Mouse (Mus musculus): ENCODE measurements around the gene Cabin1. TPM values are rescaled to one million over a fixed set of nuclear protein-coding genes. Genes with fewer than 3 reads are reported as not detected.

Gene Cabin1
- total RNA-seq, 1 experiment from 2014 or later = 40.7 TPM

DNA sequence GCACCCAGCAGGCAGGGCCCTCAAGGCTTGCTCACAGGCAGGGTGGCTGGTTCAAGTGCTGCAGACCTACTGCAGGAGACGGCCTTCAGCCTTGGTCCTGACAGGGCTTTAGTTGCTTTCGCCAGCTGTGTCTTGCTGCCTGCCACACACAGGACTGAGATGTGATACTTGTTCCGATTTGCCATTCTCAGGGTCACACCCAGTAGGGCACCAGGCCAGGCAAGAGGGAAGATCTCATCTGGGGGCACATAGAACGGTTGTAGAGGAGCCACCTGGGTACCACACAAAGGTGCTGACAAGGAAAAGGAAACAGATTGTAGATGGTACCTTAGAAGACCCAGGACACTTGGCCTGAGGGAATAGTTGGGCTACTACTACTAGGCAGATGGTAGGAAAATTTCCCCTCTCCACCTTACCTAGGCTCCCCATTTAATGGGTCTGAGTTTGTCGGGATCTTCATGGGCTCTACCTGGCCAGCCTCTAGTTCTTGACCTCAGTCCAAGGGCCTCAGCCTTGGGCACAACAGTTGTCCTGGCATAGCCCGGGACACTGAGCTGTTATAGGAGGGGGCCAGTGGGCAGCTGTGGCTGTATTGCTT, 99.4 kb downstream of the Cabin1 start:
- DNase-seq = no peak

DNA sequence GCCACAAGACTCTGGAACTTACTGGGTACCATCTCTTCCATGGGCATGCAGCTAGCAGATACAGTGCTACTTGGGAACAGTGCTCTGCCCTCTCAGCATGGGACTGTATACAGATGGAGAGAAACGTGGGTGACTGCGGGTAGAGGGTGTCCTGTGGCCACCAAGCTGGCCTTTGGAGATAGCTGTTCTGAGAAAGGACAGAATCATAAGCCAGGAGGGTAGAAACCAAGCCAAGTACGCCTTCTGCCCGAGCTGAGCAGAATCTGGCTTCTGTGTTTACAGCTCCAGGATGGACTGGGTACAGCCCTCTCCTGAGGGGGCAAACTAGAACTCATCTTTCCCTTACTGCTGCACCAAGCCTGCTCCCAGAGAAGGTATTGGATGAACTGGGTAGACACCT, 101.6 kb downstream of the Cabin1 start:
- DNase-seq = no peak

- DNase-seq = no peak
These were observed 102.3 kb downstream of the Cabin1 start for GRCm38 (mm10) chr10:75661876-75662275.

DNA sequence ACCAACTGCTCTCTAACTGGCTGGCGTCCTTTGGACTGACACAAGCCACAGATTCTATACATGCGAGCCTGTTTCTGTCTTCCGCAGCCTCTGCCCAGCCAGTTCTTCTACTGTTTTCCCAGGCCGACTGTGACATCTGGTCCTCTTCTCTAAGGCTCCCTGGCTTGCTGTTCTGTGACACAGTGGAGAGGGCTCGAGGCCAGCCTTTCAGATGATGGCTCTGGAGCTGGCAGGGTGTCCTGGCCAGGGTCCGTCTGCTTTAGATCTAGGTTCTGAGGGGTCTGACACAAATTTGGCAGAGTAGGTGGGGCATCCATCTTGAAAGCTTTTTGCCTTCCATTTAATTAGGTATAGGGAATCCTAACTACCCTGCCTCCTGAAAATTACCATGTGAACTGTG, 102.8 kb downstream of the Cabin1 start:
- no peak for DNase-seq

DNA sequence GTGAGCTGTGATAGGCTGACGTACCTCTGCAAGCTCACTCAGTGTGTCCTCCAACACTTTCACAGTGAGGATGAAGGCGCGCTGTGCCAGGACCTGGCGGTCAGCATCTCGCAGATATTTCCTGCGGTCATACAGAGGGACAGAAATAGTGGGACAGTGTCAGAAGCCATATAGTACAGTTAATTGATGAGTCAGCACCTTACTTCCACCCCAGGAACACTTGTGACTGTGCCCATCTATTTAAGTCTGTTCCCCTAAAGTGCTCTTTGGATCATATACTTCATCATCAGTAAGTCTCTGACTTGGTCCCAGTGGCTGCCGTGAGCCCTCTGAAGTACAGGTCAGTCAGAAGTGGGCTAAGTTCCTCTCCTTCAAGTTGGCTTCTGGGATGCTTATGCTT, 106.4 kb downstream of the Cabin1 start:
- DNase-seq = no peak

DNA sequence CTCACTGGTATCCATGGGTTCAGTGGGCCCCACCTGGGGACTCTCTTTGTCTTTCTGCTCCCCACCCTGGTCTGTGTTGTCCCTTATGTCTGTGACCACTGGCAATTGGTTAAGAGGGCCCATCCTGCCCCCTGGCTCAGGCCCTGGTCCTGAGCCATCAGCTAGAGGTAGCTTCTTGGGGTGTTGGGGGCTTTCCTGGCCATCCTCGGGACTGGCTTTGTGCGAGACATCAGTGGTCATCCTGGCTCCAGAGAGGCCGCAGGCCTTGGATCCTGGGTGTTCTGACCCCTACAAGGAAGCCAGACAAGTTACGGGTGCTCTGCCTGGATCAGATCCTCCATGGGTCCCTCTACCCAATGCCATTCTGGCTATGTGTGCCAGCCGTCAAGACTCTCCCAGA, 107.0 kb downstream of the Cabin1 start:
- DNase-seq = no peak

DNA sequence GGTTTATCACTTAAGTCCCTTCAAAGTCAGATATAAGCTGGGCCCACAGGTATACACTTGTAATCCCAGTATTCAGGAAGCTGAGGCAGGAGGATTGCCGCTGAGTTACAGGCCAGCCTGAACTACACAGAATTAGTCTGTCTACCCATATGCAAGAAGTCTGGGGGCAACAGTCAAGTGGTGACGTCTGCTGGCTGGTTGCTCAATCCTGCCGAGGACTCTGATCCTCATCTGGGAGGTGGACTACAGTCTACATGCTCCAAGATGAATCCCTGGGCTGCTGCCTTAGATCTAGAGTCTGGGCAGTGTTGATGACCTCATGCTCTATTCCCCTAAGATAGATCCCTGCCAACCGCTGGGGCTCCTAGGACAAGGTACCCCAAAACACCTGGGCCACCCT, 110.1 kb downstream of the Cabin1 start:
- DNase-seq = no peak

GRCm38 (mm10) chr10:75651381-75652068, 112.6 kb downstream of the Cabin1 start:
- DNase-seq = no peak

DNA sequence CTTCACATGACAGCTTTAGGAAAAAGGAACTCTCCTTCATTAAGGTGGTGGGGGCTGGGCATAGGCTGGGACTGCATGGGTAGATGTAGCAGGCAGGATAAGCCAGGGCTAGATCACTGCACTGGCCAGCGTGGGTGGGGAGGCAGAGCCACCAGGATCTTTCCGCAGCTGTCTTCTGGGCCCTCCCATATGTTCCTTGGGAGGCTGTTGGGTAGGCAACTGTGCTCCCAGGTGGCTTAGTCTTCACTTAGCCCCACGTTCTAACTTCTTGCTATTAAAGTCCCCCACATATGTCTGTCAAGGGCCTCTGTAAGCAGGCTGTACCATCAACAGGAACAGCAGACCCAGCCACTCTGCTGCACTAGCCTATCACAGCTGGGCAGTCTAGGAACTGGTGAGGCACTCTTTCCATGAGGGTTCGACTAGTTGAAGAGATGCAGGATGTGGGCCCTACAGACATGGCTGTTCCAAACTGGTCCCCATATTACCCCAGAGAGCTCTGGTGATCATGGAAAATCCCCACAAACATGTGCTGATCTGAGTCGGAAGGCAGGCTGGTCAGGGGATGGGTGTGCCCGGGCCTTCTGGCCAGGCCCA, 113.7 kb downstream of the Cabin1 start:
- no peak for DNase-seq

- DNase-seq = no peak
These were observed 114.6 kb downstream of the Cabin1 start for GRCm38 (mm10) chr10:75649406-75649995.

- no peak for DNase-seq
These were observed 115.1 kb downstream of the Cabin1 start for GRCm38 (mm10) chr10:75649001-75649400.

- DNase-seq = no peak
These were observed 116.0 kb downstream of the Cabin1 start for GRCm38 (mm10) chr10:75648091-75648490.

GRCm38 (mm10) chr10:75647362-75647761, 116.8 kb downstream of the Cabin1 start:
- DNase-seq = no peak

GRCm38 (mm10) chr10:75646406-75646805, 117.7 kb downstream of the Cabin1 start:
- DNase-seq = no peak

- DNase-seq = no peak
These were observed 118.5 kb downstream of the Cabin1 start for GRCm38 (mm10) chr10:75645616-75646015.

- DNase-seq = peak; percentile 62
These were observed 120.3 kb downstream of the Cabin1 start, which contains the start of gene Susd2 for GRCm38 (mm10) chr10:75643741-75644343. TSS of gene Susd2 (minus strand) at chr10:75644008.

DNA sequence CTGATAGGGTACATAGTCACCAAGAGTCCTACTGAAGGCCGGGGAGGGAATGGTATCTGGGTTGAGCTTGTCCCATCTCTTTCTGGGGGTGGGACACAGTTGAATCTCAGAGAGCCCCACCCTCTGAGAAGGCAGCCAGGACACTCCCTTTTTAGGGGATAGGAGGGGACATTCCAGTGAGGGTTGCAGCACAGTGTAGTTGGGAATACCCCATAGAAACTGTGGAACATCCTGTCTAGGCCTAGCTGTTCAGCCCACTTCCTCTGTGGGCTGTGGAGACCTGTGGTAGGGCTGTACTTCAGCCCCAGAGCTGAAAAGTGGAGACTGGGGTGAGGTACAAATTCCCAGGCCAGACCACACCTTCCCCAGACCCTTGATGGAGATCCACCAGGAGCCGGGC, 121.2 kb downstream of the Cabin1 start:
- no peak for DNase-seq

- no peak for DNase-seq
These were observed 121.7 kb downstream of the Cabin1 start for GRCm38 (mm10) chr10:75642436-75642835.

DNA sequence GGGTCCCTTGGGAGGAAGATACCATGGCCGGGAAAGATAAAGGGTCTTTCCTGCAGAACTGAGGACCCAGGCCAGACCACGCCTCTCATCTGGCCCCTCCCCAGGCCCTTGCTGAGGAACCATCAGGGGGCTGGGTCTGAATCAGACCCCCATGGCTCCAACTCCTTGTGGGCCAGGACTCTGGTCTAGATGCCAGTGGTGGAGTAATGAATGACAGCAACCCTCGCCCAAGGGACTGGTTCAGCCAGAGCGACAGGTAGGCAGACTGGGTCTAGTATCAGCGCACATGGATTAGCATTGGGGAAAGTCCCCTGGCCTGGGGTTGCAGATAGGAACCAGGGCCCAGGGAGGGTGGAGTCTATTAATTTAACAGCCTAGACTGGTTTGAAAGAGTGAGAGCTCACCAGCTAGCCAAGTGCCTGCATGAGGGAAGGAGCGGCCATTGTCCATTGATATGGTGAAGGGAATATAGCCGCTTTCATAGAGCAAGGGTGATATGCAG, 122.4 kb downstream of the Cabin1 start:
- DNase-seq = no peak

GRCm38 (mm10) chr10:75637711-75638110, 126.4 kb downstream of the Cabin1 start:
- DNase-seq = no peak

DNA sequence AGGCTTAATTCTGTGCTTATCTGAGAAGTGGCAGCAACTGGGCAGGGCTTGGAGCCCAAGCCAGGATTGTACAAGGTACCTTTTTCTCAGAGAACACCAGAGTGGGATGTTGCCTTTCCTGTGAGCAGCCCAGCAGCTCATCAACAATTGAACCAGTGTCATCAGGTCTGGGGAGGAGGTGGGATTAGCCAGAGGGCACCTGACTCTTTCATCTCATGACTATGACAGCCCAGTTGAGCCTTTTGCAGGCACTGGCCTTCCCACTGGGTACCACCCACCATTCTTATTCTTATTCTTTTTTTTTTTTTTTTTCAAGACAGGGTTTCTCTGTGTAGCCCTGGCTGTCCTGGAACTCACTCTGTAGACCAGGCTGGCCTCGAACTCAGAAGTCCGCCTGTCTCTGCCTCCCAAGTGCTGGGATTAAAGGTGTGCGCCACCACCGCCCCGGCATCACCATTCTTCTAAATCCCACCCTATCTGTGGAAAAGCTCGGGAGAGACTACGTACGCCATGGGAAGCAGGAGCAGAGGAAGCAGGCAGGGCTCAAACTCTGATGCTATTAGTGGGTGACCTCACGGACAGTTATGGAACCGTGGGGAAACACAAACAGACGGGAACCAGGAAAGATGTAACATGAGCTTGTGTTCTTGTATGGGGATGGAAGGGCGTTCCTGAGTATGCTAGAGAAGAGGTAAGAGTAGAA, 127.9 kb downstream of the Cabin1 start:
- DNase-seq = no peak

GRCm38 (mm10) chr10:75635693-75636055, 128.5 kb downstream of the Cabin1 start:
- DNase-seq = peak; percentile 83
